Mouse (Mus musculus) heart, postnatal 0 days (tissue): ENCODE data around the gene Mknk1.

Experiments
- CTCF ChIP-seq: IDR thresholded peaks from 2 replicates; pipeline ENCODE4 v1.5.1; 2016; ENCODE audit warnings: antibody characterized with exemption, control low read depth, low read depth
- EP300 ChIP-seq: IDR thresholded peaks from 2 replicates; pipeline ENCODE4 v1.6.1; 2016; ENCODE audit warnings: antibody characterized with exemption, low read depth

- TF ChIP-seq CTCF (no peak), EP300 (no peak)
These were observed 958 bp downstream of the Mknk1 start for GRCm38 (mm10) chr4:115839956-115840355.
